Mouse (Mus musculus) limb, embryonic 14.5 days (tissue): ENCODE data around the gene Fam20c. TPM values are rescaled to one million over a fixed set of nuclear protein-coding genes. Genes with fewer than 3 reads are reported as not detected.

Experiments
- ATAC-seq: fragments of 200-750 bp; cut with Nextera tagmentation; 2 replicates; pipeline ENCODE4 v1.8.0; 2017; ENCODE audit warnings: low read depth, moderate number of reproducible peaks, moderate TSS enrichment; ENCODE audit not compliant: low FRiP score
- DNase-seq: peaks from one replicate; pipeline ENCODE4 v3.0.0-alpha.2; 2015; ENCODE audit warnings: low spot score
- H3K27ac ChIP-seq: fragments of 300-500 bp; sonication (generic); replicated peaks from 2 replicates; pipeline ENCODE4 v1.5.1; 2014; ENCODE audit warnings: low read depth, mild to moderate bottlenecking, low read length, moderate library complexity, mixed read lengths
- H3K27me3 ChIP-seq: fragments of 300-500 bp; sonication (generic); 2 replicates; pipeline ENCODE4 v1.6.1; 2014; ENCODE audit warnings: low read length, mixed read lengths; ENCODE audit not compliant: control insufficient read depth, insufficient read depth
- H3K36me3 ChIP-seq: fragments of 300-500 bp; sonication (generic); 2 replicates; pipeline ENCODE4 v1.6.1; 2014; ENCODE audit warnings: mild to moderate bottlenecking, low read length, moderate library complexity, mixed read lengths; ENCODE audit not compliant: control insufficient read depth, insufficient read depth
- H3K4me1 ChIP-seq: fragments of 300-500 bp; sonication (generic); 2 replicates; pipeline ENCODE4 v1.6.1; 2014; ENCODE audit warnings: antibody characterized with exemption, low read length, mixed read lengths; ENCODE audit not compliant: control insufficient read depth, insufficient read depth
- H3K4me2 ChIP-seq: fragments of 300-500 bp; sonication (generic); replicated peaks from 2 replicates; pipeline ENCODE4 v1.6.1; 2014; ENCODE audit warnings: low read depth, mild to moderate bottlenecking, low read length, moderate library complexity; ENCODE audit not compliant: severe bottlenecking
- H3K4me3 ChIP-seq: fragments of 300-500 bp; sonication (generic); replicated peaks from 2 replicates; pipeline ENCODE4 v1.5.1; 2014; ENCODE audit warnings: low read length
- H3K9ac ChIP-seq: fragments of 300-500 bp; sonication (generic); 2 replicates; pipeline ENCODE4 v1.6.1; 2014; ENCODE audit warnings: mild to moderate bottlenecking, low read depth, low read length, moderate library complexity; ENCODE audit not compliant: severe bottlenecking
- H3K9me3 ChIP-seq: fragments of 300-500 bp; sonication (generic); 2 replicates; pipeline ENCODE4 v1.6.1; 2016; ENCODE audit warnings: low read length; ENCODE audit not compliant: control insufficient read depth
- POLR2A ChIP-seq: fragments of 200-500 bp; IDR thresholded peaks from 2 replicates; pipeline ENCODE4 v1.8.0; 2012; ENCODE audit warnings: inconsistent platforms, mild to moderate bottlenecking, moderate library complexity, borderline replicate concordance; ENCODE audit not compliant: insufficient read depth, insufficient read length; ENCODE audit errors: extremely low read depth
- WGBS: fragments of 180-500 bp; shearing (Covaris S2); extraction: QIAGEN DNeasy Blood & Tissue Kit; methylation state at CpG from one replicate; pipeline ENCODE4 v1.1.7; 2014; 5-methylcytosine and 5-hydroxymethylcytosine counted together
- polyA plus RNA-seq, 2 experiments: library from polyadenylated mRNA; depleted of rRNA in 1 of 2; stranded (reverse) in 1 of 2; unstranded in 1 of 2; fragments of >200 nt; fragmentation: Nextera tagmentation in 1 of 2; extraction: Ambion mirVana in 1 of 2; gene quantifications; 2 replicates each; pipeline versions ENCODE4 v1.2.1 to v1.2.3; 2012 to 2014

The Fam20c gene
- polyA plus RNA-seq, 2 experiments = 10.6 to 10.9 TPM

DNA sequence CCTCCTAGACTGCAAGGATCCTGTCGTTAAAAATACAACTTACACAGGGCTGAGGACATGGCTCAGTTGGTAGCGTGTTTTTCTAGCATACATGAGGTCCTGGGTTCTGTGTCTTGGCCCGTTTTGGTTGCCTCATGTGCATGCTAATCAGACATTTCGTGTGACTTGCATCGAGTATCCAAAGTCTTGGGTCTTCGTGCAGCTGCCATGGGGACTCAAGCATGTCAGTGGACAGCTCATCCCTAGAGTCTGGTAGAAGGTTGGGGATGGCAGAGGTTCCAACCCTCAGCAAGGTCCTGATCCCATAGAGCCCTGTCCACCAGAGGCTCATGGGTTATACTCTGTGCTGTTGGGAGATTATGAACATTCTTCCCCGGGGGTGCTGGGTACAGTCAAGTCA is 33.3 kb downstream of the Fam20c start:
- Histone ChIP-seq H3K9me3 (no peaks in the 10 kb centered on the region), H3K27ac (no peak overlapping the region), H3K4me1 (0 out of 2 replicates have a peak, but pooled peaks cover 3% of the 10 kb centered on the region), H3K9ac (no peak overlapping the region), H3K4me2 (no peak overlapping the region), H3K36me3 (no peaks in the 10 kb centered on the region), H3K27me3 (no peaks in the 10 kb centered on the region), H3K4me3 (no peak overlapping the region)
- DNase-seq (no peak), ATAC-seq (no peak)
- no peak for TF ChIP-seq POLR2A
- WGBS = 89% methylated on average over 7 of the region's 7 CpGs

DNA sequence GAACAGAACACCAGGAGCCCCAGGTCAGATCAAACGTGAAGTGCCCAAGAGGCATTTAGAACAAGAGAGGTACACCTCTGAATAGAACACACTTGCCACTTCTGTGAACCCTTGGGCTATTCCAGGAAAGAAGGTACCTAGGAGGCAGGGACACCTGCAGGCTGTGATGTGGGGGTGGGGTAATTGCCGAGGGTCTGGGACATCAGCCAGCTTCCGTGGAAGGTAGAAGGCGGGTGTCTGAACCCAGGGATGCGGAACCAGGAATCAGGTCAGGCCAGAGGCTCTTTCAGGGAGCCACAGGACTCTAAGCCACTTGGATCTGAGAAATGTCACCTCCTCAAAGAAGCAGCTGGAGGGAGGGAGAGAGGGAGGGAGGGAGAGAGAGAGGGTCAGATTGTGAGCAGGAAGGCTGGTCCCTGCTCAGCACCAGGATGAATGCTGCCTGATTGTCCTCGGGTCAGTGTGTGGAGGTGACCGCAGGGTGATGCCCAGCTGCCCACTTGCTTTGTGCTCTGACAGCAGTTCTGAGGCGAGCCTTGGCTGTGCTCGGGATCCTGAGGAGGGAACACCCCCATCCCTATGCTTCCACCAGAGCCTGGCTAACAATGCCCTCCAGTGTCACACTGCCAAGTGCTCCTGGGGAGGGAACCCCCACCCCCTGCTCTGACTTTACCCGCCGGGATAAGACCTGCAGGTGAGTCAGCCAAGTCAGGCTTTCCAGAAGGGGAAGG is 34.3 kb downstream of the Fam20c start:
- Histone ChIP-seq H3K9ac (no peak overlapping the region), H3K27ac (no peak overlapping the region), H3K4me2 (no peak overlapping the region), H3K9me3 (no peaks in the 10 kb centered on the region), H3K36me3 (no peaks in the 10 kb centered on the region), H3K4me1 (0 out of 2 replicates have a peak, but pooled peaks cover 3% of the 10 kb centered on the region), H3K4me3 (no peak overlapping the region), H3K27me3 (no peaks in the 10 kb centered on the region)
- DNase-seq = no peak
- TF ChIP-seq POLR2A = no peak
- WGBS = 52% methylated on average over 11 of the region's 11 CpGs
- no peak for ATAC-seq

GRCm38 (mm10) chr5:138790954-138791480 is 36.7 kb downstream of the Fam20c start:
- Histone ChIP-seq H3K4me2 (no peak overlapping the region), H3K27ac (no peak overlapping the region), H3K9me3 (no peaks in the 10 kb centered on the region), H3K4me1 (0 out of 2 replicates have a peak, but pooled peaks cover 3% of the 10 kb centered on the region), H3K27me3 (no peaks in the 10 kb centered on the region), H3K36me3 (no peaks in the 10 kb centered on the region), H3K4me3 (no peak overlapping the region), H3K9ac (no peak overlapping the region)
- ATAC-seq (no peak), DNase-seq (no peak)
- 86% methylated on average over 11 of the region's 11 CpGs for WGBS
- no peak for TF ChIP-seq POLR2A

DNA sequence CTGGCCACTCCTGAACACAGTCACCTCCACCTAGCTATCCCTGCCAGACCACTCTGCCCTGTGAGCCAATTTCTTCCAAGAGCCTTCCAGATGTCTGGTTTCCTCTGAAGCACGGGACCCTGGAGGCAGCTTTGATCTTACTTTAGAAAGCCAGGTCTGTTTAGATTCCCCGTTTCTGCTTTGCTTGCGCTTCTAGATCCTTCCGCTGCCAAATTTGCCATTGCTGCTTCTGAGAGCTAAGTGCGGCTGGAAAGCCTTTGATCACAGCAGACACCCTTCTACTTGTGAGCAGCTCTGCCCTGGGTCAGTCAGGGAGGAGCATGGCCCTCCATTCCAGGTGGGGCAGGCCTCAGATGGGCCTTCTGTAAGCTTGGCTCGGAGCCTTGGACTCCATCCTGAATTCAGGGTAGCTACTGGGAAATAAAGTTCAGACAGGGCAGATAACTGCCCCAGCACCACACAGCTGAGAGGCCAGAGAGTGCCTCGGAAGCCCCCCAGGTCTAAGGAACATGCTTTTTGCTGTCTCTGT is 47.3 kb downstream of the Fam20c start:
- no peak for TF ChIP-seq POLR2A
- Histone ChIP-seq H3K4me3 (no peak overlapping the region), H3K4me1 (no peaks in the 10 kb centered on the region; the same call in 1 of the 2 replicates), H3K9ac (no peak overlapping the region; the same call in 1 of the 2 replicates), H3K36me3 (no peaks in the 10 kb centered on the region), H3K27me3 (no peaks in the 10 kb centered on the region), H3K4me2 (no peak overlapping the region), H3K9me3 (no peaks in the 10 kb centered on the region), H3K27ac (no peak overlapping the region)
- DNase-seq (no peak), ATAC-seq (no peak)
- WGBS = 25% methylated on average over 7 of the region's 7 CpGs

DNA sequence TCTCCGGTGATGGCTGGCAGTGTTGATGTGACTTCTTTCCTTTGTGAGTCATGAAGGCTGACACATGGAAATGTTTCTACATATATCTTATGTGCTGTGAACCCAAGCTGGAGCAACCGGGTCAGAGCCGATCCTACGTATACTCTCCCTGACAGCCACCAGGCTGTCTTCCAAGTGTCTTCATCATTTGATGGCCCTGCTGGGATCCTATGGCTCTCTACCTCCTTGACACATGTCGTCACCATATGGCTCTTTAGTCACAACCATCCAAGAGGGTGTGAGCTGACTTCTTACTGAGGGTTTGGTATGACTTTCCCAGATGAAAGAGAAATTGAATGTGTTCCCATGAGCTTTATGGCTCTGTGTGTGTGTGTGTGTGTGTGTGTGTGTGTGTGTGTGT is 50.0 kb downstream of the Fam20c start:
- WGBS = 89% methylated on average over 5 of the region's 5 CpGs

More for the DNA sequence above, 50.0 kb downstream of the Fam20c start:
- H3K27me3 ChIP-seq = no peaks in the 10 kb centered on the region
- no peak overlapping the region for H3K9ac ChIP-seq
- no peak overlapping the region for H3K4me3 ChIP-seq
- DNase-seq (no peak), ATAC-seq (no peak)
- H3K36me3 ChIP-seq = no peaks in the 10 kb centered on the region
- H3K4me1 ChIP-seq = no peaks in the 10 kb centered on the region; the same call in 1 of the 2 replicates
- no peak overlapping the region for H3K27ac ChIP-seq
- no peak overlapping the region for H3K4me2 ChIP-seq
- TF ChIP-seq POLR2A = no peak
- H3K9me3 ChIP-seq = no peaks in the 10 kb centered on the region
